In genomic region chr7:19508150-19508923, GRCm38 (mm10) we compare ENCODE assay signal across 8 mouse cellular contexts. TPM values are rescaled to one million over a fixed set of nuclear protein-coding genes. Genes with fewer than 3 reads are reported as not detected.
DNase-seq lines count a peak whose midpoint lies in the region; ATAC-seq and TF ChIP-seq lines count a peak whose summit lies in the region.

Gene Bloc1s3, minus strand, starts transcription at chr7:19508367.
Gene Trappc6a, plus strand, starts transcription at chr7:19508395.

- TF ChIP-seq CTCF in liver, embryonic 14.5 days (IDR thresholded peaks at IDR 0.05; ENCODE audit: low read depth): 0 out of 2 replicates have a peak, but pooled peaks have one; percentile 1
- peak; percentile 23; the same call in 1 of the 2 replicates for TF ChIP-seq CTCF in stomach, postnatal 0 days (IDR thresholded peaks at IDR 0.05; ENCODE audit: low read depth)

- peak within 1 kb of the TSS; percentile 88 for H3K27ac ChIP-seq in forebrain, embryonic 10.5 days
- H3K27ac ChIP-seq in heart, embryonic 15.5 days: peak within 1 kb of the TSS; percentile 78
- peak within 1 kb of the TSS; percentile 46 for H3K27ac ChIP-seq in liver, embryonic 14.5 days
- H3K27ac ChIP-seq in neural tube, embryonic 11.5 days (ENCODE audit: low read depth, low read length): peak within 1 kb of the TSS; percentile 68
- peak within 1 kb of the TSS; percentile 74 for H3K27ac ChIP-seq in stomach, postnatal 0 days (replicated peaks)

- H3K27me3 ChIP-seq in forebrain, embryonic 10.5 days (ENCODE audit: poor library complexity, severe bottlenecking): peaks cover 9% of the 10 kb centered on the region; the same call in 1 of the 2 replicates
- H3K27me3 ChIP-seq in heart, embryonic 15.5 days: no peaks in the 10 kb centered on the region
- H3K27me3 ChIP-seq in liver, embryonic 14.5 days (ENCODE audit: control insufficient read depth, insufficient read depth, low read length): no peaks in the 10 kb centered on the region
- H3K27me3 ChIP-seq in neural tube, embryonic 11.5 days (ENCODE audit: control insufficient read depth, insufficient read depth, low read length): no peaks in the 10 kb centered on the region
- H3K27me3 ChIP-seq in stomach, postnatal 0 days (ENCODE audit: control insufficient read depth, insufficient read depth, low read length): no peaks in the 10 kb centered on the region

- TF ChIP-seq EP300 in liver, embryonic 14.5 days (IDR thresholded peaks at IDR 0.05; ENCODE audit: low read depth): no peak
- TF ChIP-seq EP300 in stomach, postnatal 0 days (optimal IDR thresholded peaks at IDR 0.05): no peak

- DNase-seq in CD8-positive naive resting alpha-beta T cell, adult 2 months (ENCODE audit: low read depth in 2 of 2, low spot score in 2 of 2): peak; percentile 79 to 83
- DNase-seq in c-Kit-positive CD71-negative TER-119-negative erythroid progenitor cells, embryonic 14.5 days (ENCODE audit: low read depth): peak; percentile 88
- DNase-seq in forebrain, embryonic 10.5 days (ENCODE audit: extremely low spot score, low spot score): peak; percentile 94
- DNase-seq in kidney, postnatal 25 days: peak; percentile 95 to 97
- DNase-seq in liver, embryonic 14.5 days (ENCODE audit: low read depth in 3 of 3, low spot score in 3 of 3): peak; percentile 86 to 88 (median 88)
- DNase-seq in neural tube, embryonic 11.5 days (ENCODE audit: low spot score): peak; percentile 93
- DNase-seq in stomach, postnatal 0 days (ENCODE audit: low spot score): peak; percentile 91

- peak; percentile 95 for ATAC-seq in heart, embryonic 15.5 days (replicated peaks; ENCODE audit: insufficient number of reproducible peaks, insufficient read depth, low FRiP score, low read depth)
- peak; percentile 95 for ATAC-seq in liver, embryonic 14.5 days (ENCODE audit: insufficient read depth)
- peak; percentile 94 for ATAC-seq in neural tube, embryonic 11.5 days (ENCODE audit: insufficient read depth, low FRiP score, low TSS enrichment)
- peak; percentile 93 for ATAC-seq in stomach, postnatal 0 days (ENCODE audit: low FRiP score, low TSS enrichment)

- WGBS in forebrain, embryonic 10.5 days: under 1% methylated on average over 56 of the region's 56 CpGs
- under 1% methylated on average over 56 of the region's 56 CpGs for WGBS in heart, embryonic 15.5 days
- under 1% methylated on average over 56 of the region's 56 CpGs for WGBS in liver, embryonic 14.5 days (ENCODE audit: insufficient replicate concordance)
- WGBS in neural tube, embryonic 11.5 days: under 1% methylated on average over 56 of the region's 56 CpGs
- under 1% methylated on average over 56 of the region's 56 CpGs for WGBS in stomach, postnatal 0 days

- H3K4me1 ChIP-seq in forebrain, embryonic 10.5 days: peaks cover 31% of the 10 kb centered on the region
- H3K4me1 ChIP-seq in heart, embryonic 15.5 days (replicated peaks): peaks cover 28% of the 10 kb centered on the region
- H3K4me1 ChIP-seq in liver, embryonic 14.5 days (replicated peaks; ENCODE audit: control insufficient read depth in 2 of 2, insufficient read depth in 2 of 2, low read length in 1 of 2): peaks cover 7 to 13% of the 10 kb centered on the region in 2 experiments
- peaks cover 10% of the 10 kb centered on the region for H3K4me1 ChIP-seq in neural tube, embryonic 11.5 days (ENCODE audit: control insufficient read depth, insufficient read depth, low read length)
- H3K4me1 ChIP-seq in stomach, postnatal 0 days (replicated peaks; ENCODE audit: control insufficient read depth, insufficient read depth): peaks cover 5% of the 10 kb centered on the region; the same call in 1 of the 2 replicates

- peaks cover 7% of the 10 kb centered on the region; the same call in 1 of the 2 replicates for H3K36me3 ChIP-seq in forebrain, embryonic 10.5 days (replicated peaks)
- no peaks in the 10 kb centered on the region for H3K36me3 ChIP-seq in heart, embryonic 15.5 days
- H3K36me3 ChIP-seq in liver, embryonic 14.5 days (replicated peaks; ENCODE audit: control insufficient read depth, insufficient read depth, low read depth): no peaks in the 10 kb centered on the region
- H3K36me3 ChIP-seq in neural tube, embryonic 11.5 days (ENCODE audit: control insufficient read depth, insufficient read depth, low read length): no peaks in the 10 kb centered on the region
- no peaks in the 10 kb centered on the region for H3K36me3 ChIP-seq in stomach, postnatal 0 days (ENCODE audit: control insufficient read depth, insufficient read depth, low read length)

- H3K9me3 ChIP-seq in forebrain, embryonic 10.5 days: no peaks in the 10 kb centered on the region
- H3K9me3 ChIP-seq in heart, embryonic 15.5 days (replicated peaks): no peaks in the 10 kb centered on the region
- H3K9me3 ChIP-seq in liver, embryonic 14.5 days (ENCODE audit: control insufficient read depth, low read length): no peaks in the 10 kb centered on the region
- no peaks in the 10 kb centered on the region for H3K9me3 ChIP-seq in neural tube, embryonic 11.5 days (ENCODE audit: control insufficient read depth, low read length)
- no peaks in the 10 kb centered on the region for H3K9me3 ChIP-seq in stomach, postnatal 0 days (ENCODE audit: control insufficient read depth, low read length)

- H3K9ac ChIP-seq in heart, embryonic 15.5 days: peak within 1 kb of the TSS; percentile 82
- H3K9ac ChIP-seq in liver, embryonic 14.5 days (replicated peaks): peak within 1 kb of the TSS; percentile 71
- H3K9ac ChIP-seq in neural tube, embryonic 11.5 days (ENCODE audit: low read length): peak within 1 kb of the TSS; percentile 88
- peak within 1 kb of the TSS; percentile 74 for H3K9ac ChIP-seq in stomach, postnatal 0 days (ENCODE audit: low read length)

- peak within 1 kb of the TSS; percentile 90 for H3K4me2 ChIP-seq in heart, embryonic 15.5 days
- H3K4me2 ChIP-seq in liver, embryonic 14.5 days (ENCODE audit: low read depth): peak within 1 kb of the TSS; percentile 78
- peak within 1 kb of the TSS; percentile 97 for H3K4me2 ChIP-seq in neural tube, embryonic 11.5 days (ENCODE audit: low read depth)
- H3K4me2 ChIP-seq in stomach, postnatal 0 days (replicated peaks; ENCODE audit: low read depth): peak within 1 kb of the TSS; percentile 80

- H3K4me3 ChIP-seq in forebrain, embryonic 10.5 days: peak within 1 kb of the TSS; percentile 60
- peak within 1 kb of the TSS; percentile 88 for H3K4me3 ChIP-seq in heart, embryonic 15.5 days
- peak within 1 kb of the TSS; percentile 76 to 98 for H3K4me3 ChIP-seq in liver, embryonic 14.5 days (ENCODE audit: insufficient read depth in 1 of 2, low read depth in 2 of 2, low read length in 2 of 2)
- peak within 1 kb of the TSS; percentile 81 for H3K4me3 ChIP-seq in neural tube, embryonic 11.5 days (ENCODE audit: low read depth, low read length)
- peak within 1 kb of the TSS; percentile 70 for H3K4me3 ChIP-seq in stomach, postnatal 0 days (ENCODE audit: low read depth, low read length)

RNA-seq across cellular contexts. Expression of gene Bloc1s3, which starts in this region (rescaled TPM):
- polyA plus RNA-seq in forebrain, embryonic 10.5 days (2016; fragmentation: Nextera tagmentation; extraction: Ambion mirVana): 2.1 and 2.3 TPM in 2 replicates
- polyA plus RNA-seq in heart, embryonic 15.5 days (2015; fragmentation: Nextera tagmentation; extraction: Ambion mirVana): 1.5 and 1.7 TPM in 2 replicates
- polyA plus RNA-seq in liver, embryonic 14.5 days (2012; rRNA removed): 2.0 and 2.7 TPM in 2 replicates
- 0.39 and 0.56 TPM in 2 replicates for polyA plus RNA-seq in liver, embryonic 14.5 days (2014; fragmentation: Nextera tagmentation; extraction: Ambion mirVana)
- 2.0 and 2.7 TPM in 2 replicates for polyA plus RNA-seq in neural tube, embryonic 11.5 days (2014; fragmentation: Nextera tagmentation; extraction: Ambion mirVana)
- polyA plus RNA-seq in stomach, postnatal 0 days (2015; fragmentation: Nextera tagmentation; extraction: Ambion mirVana): 3.2 and 3.7 TPM in 2 replicates

RNA-seq across cellular contexts. Expression of gene Trappc6a, which starts in this region (rescaled TPM):
- 53.8 and 60.9 TPM in 2 replicates for polyA plus RNA-seq in forebrain, embryonic 10.5 days (2016; fragmentation: Nextera tagmentation; extraction: Ambion mirVana)
- polyA plus RNA-seq in heart, embryonic 15.5 days (2015; fragmentation: Nextera tagmentation; extraction: Ambion mirVana): 73.2 and 81.2 TPM in 2 replicates
- polyA plus RNA-seq in liver, embryonic 14.5 days (2012; rRNA removed): 24.1 and 28.1 TPM in 2 replicates
- polyA plus RNA-seq in liver, embryonic 14.5 days (2014; fragmentation: Nextera tagmentation; extraction: Ambion mirVana): 40.0 and 40.2 TPM in 2 replicates
- polyA plus RNA-seq in neural tube, embryonic 11.5 days (2014; fragmentation: Nextera tagmentation; extraction: Ambion mirVana): 49.3 and 54.0 TPM in 2 replicates
- polyA plus RNA-seq in stomach, postnatal 0 days (2015; fragmentation: Nextera tagmentation; extraction: Ambion mirVana): 113 and 123 TPM in 2 replicates

Comparison
In these comparisons a context has a peak if more than half of its experiments do, and no peak if none do; other contexts are left out.
1. Peak in every context shown above with its lines: DNase-seq, ATAC-seq, H3K4me3 ChIP-seq and H3K27ac ChIP-seq.